Mouse (Mus musculus): Measurements from ENCODE around the gene Spink4. TPM values are rescaled to one million over a fixed set of nuclear protein-coding genes. Genes with fewer than 3 reads are reported as not detected.

Spink4 gene
- total RNA-seq, 2 experiments from 2014 or later, result not detected

DNA sequence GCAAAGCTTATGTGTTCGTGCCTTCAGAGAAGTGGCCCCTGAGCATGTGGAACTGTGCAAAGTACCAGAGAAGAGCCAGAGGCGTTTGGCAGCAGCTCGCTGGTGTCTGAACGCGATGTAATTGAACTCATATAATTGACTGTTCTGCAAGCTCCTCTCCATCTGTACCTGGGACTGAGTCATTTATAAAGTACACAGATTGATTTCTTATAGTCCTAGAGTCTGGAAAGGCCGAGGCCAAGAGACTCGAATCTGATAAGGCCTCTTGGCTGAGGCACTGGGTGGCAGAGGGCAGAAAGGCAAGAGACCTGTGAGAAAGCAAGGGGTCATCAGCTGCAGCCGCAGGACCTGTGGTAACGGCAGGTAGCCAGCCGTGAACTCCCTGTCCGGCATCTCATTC lies 31.0 kb upstream of the Spink4 start:
- no peak for TF ChIP-seq CTCF (conservative IDR thresholded peaks at IDR 0.05)
- DNase-seq (ENCODE audit: low spot score in 2 of 2), result no peak

DNA sequence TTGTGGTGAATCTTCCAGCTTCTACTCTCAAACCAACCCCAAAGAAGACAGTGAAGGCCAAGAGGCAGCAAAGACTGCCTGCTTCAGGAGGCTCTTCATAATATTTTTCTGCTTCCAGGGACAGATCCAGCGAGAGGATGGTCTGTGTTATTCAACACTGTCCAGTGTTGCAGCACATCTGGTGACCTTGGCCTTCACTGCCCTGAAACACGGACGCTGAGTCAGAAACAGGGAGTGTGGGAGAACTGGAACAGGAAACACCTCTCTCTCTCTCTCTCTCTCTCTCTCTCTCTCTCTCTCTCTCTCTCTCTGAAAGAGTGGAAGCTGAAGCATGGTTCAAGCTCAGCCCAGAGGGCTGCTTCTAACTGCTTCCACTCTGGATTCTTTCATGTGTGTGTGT lies 30.6 kb upstream of the Spink4 start:
- DNase-seq (ENCODE audit: low spot score in 2 of 2), result no peak
- H3K27ac ChIP-seq, result peak overlapping the region; percentile 64; the same call in 1 of the 2 replicates
- no peak for TF ChIP-seq CTCF (conservative IDR thresholded peaks at IDR 0.05)
- no peak overlapping the region for H3K4me3 ChIP-seq

More for the DNA sequence above, 31.0 kb upstream of the Spink4 start:
- Histone ChIP-seq H3K27ac (peak overlapping the region; percentile 64; the same call in 1 of the 2 replicates), H3K4me3 (no peak overlapping the region)

DNA sequence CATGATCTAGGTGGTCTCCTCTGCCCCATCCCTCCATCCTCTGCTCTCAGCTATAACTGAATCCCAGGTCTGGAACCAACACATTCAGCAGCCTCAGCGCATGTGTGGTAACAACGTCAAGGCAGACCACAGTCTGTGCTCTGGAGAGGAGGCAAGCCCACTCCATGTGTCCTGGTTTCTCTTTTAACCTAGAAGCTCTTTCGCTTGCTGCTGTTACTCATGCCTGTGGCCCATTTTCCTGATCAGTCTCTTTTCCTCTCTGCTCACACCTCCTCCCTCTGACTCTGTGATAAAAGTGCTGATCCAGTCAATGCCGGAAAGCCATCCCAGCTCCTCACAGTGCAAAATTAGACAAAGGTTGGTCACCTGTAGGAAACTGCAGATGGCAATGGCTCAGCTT lies 29.9 kb upstream of the Spink4 start:
- DNase-seq (ENCODE audit: low spot score in 2 of 2), result no peak
- TF ChIP-seq CTCF (conservative IDR thresholded peaks at IDR 0.05), result no peak

DNA sequence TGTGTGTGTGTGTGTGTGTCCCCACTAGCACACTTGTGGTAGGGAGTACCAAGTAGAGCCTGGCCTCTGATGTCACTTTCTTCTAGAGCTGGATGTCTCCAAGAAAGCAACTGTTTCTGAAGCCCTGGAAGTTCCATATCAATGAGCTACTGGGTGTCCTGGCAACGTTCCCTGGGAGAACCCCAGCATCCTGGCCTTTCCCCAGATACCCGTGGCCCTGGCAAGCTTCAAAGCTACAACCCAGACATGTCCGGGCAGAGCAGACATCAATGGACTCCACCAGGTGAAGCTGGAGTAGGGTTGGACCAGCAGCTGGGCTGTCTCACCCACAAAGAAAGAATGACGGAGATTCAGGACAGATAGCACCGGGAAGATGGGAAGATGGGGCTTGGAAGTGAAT lies 28.6 kb upstream of the Spink4 start:
- H3K4me3 ChIP-seq, result no peak overlapping the region
- no peak overlapping the region for H3K27ac ChIP-seq
- no peak for TF ChIP-seq CTCF (conservative IDR thresholded peaks at IDR 0.05)
- DNase-seq (ENCODE audit: low spot score in 2 of 2), result no peak

More for the DNA sequence above, 29.9 kb upstream of the Spink4 start:
- Histone ChIP-seq H3K4me3 (no peak overlapping the region), H3K27ac (0 out of 2 replicates have a peak overlapping the region, but pooled peaks have one; percentile 39)

DNA sequence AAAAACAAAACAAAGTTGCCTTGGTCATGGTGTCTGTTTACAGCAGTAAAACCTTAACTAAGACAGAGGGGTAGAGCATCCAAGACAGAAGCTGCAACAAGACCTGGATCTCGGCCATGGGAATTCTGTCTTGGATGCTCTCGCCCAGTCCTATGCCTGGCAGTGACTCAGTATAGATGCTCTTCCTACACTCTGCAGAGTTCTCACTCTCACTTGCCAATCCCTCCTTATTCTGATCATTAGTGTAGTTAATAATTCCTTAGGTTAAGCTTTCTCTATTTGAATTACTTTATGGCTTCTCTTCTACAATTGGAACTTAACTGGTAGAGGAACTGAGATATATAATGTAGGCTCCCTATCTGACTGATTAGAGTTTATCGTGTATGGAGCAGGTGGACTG lies 24.7 kb upstream of the Spink4 start:
- no peak for DNase-seq (ENCODE audit: low spot score in 2 of 2)
- TF ChIP-seq CTCF (conservative IDR thresholded peaks at IDR 0.05), result no peak
- Histone ChIP-seq H3K4me3 (no peak overlapping the region), H3K27ac (no peak overlapping the region)

DNA sequence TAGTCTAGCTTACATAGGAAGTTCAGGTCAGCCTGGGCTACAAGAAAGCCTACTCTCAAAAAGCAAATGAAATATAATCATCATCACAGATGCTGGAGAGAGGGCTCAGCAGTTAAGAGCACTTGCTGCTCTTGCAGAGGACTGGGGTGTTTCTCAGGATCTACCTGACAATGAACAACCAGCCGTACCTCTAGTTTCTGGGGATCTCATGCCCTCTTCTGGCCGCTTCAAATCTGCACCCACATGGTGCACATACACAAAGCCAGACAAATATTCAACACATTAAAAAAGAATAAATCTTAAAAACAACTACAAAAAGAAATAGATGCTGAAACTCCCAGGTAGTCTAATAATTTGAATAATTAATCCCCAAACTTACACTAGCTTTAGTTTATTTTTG lies 24.2 kb upstream of the Spink4 start:
- no peak for DNase-seq (ENCODE audit: low spot score in 2 of 2)
- no peak overlapping the region for H3K4me3 ChIP-seq
- peak; percentile 20; the same call in 1 of the 2 replicates for TF ChIP-seq CTCF (conservative IDR thresholded peaks at IDR 0.05)
- H3K27ac ChIP-seq, result no peak overlapping the region

DNA sequence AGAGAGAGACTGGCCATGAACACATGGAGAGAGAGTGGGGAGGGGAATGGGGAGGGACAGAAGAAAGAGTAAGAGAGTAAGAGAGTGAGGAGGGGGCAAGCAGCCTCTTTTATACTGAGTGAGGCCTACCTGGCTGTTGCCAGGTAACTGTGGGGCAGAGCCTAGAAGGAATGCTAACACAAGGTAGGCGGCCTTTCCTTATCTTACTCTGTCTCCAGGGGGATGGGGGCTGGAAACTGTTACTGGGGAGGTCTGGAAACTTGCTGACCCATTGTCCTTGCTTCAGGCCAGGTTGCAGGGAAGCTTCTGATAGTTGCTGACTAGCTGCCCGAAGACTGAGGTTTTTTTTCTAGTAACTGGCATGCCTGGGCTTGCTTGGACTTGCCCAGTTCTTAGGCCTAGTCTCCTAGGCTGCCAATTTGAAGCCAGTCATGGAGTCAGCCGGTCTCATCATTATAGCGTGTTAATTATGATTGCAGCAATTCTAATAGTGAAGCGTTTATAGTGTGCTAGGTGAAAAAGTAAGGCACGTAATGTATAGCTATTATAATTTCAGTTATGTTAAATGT lies 21.3 kb upstream of the Spink4 start:
- no peak for TF ChIP-seq CTCF (conservative IDR thresholded peaks at IDR 0.05)
- no peak overlapping the region for H3K4me3 ChIP-seq
- no peak overlapping the region for H3K27ac ChIP-seq
- DNase-seq (ENCODE audit: low spot score in 2 of 2), result no peak

DNA sequence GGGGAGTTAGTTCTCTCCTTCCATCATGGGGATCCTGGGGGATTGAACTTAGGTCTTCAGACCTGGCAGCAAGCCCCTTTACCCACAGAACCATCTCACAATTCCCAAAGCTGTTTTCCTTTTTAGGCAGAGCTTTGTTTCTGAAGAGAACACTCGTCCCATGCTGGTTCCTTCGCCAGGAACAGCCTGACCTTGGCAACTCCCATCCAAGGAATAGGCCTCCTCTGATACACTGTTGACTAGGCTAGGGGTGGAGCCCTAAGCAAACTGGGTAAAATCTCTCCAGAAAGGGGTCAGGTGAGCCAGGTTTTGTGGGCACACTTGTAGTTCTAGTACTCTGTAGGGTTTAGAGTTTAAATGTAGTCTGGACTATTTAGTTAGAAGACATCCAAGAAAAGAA lies 20.6 kb upstream of the Spink4 start:
- DNase-seq (ENCODE audit: low spot score in 2 of 2), result no peak
- TF ChIP-seq CTCF (conservative IDR thresholded peaks at IDR 0.05), result no peak
- no peak overlapping the region for H3K27ac ChIP-seq
- no peak overlapping the region for H3K4me3 ChIP-seq

DNA sequence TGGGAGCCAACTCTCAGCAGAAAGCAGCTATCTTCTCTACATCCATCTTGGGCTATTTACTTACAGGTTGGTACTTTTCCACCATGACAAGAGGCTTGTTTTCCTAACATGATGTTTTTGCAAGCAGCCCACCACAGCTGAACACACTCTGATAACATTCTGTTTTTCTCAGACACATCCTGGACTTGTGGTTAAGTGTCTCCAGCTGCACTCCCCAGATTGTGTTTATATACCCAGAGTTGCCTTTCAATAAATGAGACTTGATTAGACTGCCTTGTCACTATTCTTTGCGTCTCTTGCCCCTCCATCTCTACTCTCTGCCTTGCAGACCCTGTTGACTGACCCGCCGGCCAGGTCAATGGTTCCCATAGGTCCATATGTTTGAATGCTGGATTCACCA lies 19.8 kb upstream of the Spink4 start:
- no peak for DNase-seq (ENCODE audit: low spot score in 2 of 2)
- Histone ChIP-seq H3K4me3 (no peak overlapping the region), H3K27ac (no peak overlapping the region)
- no peak for TF ChIP-seq CTCF (conservative IDR thresholded peaks at IDR 0.05)

DNA sequence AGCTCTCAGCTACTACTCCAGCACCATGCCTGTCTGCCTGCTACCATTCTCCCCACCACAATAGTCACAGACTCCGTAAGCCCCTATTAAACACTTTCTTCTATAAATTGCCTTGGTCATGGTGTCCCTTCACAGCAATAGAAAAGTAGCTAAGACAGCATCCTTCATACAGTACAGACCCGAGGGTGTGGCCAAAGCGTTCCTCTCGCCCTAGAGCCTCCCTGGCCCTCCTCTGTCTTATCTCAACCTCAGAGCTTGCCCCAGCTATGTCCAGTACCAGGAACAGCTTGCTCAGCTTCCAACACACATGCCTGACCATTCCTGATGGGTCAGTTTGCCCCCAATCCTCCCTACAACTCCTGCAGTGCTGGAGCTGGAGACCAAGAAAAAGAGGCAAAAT lies 19.2 kb upstream of the Spink4 start:
- TF ChIP-seq CTCF (conservative IDR thresholded peaks at IDR 0.05), result no peak
- no peak overlapping the region for H3K27ac ChIP-seq
- DNase-seq (ENCODE audit: low spot score in 2 of 2), result no peak
- no peak overlapping the region for H3K4me3 ChIP-seq

DNA sequence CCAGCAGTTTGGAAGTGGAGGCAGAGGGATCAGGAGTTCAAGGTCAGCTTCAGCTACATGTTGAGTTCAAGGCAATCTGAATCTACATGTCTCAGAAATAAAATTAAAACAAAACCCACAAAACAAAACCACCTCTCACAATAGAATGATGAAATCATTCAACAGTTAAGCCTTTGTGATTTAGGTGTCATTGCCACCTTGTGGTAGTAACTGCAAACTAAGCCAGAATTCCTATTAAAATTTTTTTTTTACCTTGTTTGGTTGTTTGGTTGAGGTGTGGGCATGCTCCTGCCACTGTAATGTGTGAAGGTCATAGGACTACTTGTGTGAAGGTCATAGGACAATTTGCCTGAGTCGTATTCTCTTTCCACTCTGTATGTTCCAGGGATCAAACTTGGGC lies 13.6 kb upstream of the Spink4 start:
- peak; percentile 89 for TF ChIP-seq CTCF (conservative IDR thresholded peaks at IDR 0.05)
- Histone ChIP-seq H3K4me3 (no peak overlapping the region), H3K27ac (no peak overlapping the region)
- no peak for DNase-seq (ENCODE audit: low spot score in 2 of 2)

DNA sequence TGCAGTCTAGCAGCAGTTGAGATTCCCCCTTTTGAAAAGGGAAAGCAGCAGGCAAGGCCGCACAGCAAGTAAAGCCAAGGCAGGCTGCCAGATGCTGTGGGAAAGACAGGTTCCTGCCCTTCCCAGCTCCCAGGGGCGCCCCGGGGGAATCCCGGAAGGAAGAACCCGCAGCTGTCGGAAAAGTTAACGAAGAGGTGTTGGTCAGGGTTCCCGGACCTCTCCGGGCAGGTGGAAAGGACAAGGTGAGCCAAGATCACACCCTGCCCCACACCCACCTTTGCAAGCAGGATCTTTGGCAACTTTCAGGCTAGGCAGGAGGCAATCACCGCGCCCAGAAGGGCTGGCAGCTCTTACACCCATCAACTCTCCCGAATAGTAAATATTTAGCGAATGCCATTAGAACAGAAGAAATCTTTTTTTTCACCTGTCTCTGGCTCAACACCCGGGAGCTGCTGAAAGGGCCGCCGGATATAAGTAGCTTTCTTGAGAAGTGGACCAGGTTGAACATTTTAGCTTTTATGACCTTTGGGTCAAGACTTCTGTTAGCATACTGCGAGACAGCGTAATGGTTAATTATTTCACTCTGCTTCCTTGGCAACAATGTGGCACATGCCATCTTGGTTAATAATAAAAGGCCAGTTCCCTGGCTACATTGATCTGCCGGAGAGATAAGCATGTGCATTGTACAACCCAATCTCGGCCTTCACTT lies 11.4 kb upstream of the Spink4 start:
- peak overlapping the region; percentile 44; the same call in 1 of the 2 replicates for H3K27ac ChIP-seq
- H3K4me3 ChIP-seq, result no peak overlapping the region; the same call in 1 of the 2 replicates
- no peak for TF ChIP-seq CTCF (conservative IDR thresholded peaks at IDR 0.05)
- no peak for DNase-seq (ENCODE audit: low spot score in 2 of 2)

DNA sequence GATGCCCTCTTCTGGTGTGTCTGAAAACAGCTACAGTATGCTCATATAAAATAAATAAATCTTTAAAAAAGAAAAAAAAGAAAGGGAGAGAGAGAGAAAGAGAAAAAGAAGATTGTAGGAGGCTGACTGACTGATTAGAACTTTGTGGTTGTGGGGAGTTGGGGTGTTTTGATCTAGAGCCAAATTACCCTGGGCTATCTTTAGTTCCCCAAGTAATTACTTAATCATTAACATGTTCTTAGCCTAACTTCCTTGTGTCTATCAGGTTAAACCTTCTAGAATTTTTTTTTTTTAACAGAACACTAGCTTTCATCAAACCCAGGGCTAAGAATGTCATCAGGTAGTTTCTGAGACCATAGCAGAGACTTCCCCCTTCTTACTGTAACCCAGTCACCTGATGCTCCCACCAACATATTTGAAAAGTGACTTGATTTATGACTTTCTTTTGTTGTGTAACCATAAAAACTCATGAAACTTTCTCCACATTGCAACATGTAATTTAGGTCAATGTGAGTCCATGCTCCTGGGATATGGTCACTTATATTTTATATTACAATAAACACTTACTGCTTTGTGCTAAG lies 5.5 kb upstream of the Spink4 start:
- no peak for DNase-seq (ENCODE audit: low spot score in 2 of 2)
- TF ChIP-seq CTCF (conservative IDR thresholded peaks at IDR 0.05), result no peak

DNA sequence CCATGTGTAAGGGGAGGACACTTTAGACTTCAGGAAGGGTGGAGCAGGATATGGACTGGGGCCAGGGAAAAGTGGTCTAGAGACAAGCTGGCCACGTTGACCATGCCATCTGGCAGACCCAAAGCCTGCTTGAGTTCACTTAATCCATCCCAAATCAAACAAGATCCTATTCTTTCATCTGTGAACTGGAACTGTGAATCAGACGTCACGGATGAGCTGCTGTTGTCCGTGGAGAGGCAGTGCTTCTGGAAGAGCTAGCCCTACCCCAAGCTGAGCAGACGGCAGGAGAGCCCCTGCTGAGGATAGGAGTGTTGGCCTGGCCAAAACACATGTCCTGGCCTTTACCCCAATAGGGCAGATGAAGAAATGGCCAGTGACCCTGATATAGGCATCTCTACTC lies 3.9 kb upstream of the Spink4 start:
- Histone ChIP-seq H3K27ac (no peak overlapping the region), H3K4me3 (no peak overlapping the region)
- no peak for DNase-seq (ENCODE audit: low spot score in 2 of 2)
- no peak for TF ChIP-seq CTCF (conservative IDR thresholded peaks at IDR 0.05)

More for the DNA sequence above, 5.5 kb upstream of the Spink4 start:
- Histone ChIP-seq H3K27ac (no peak overlapping the region), H3K4me3 (no peak overlapping the region)
